Mouse (Mus musculus): ENCODE results near the gene Colq.
A peak's percentile ranks its signal among the peaks of the same experiment; 100 is the strongest.

Gene Colq

GRCm38 (mm10) chr14:31525040-31525810 is 65.9 kb downstream of the Colq start:
- no peak for DNase-seq

GRCm38 (mm10) chr14:31521318-31521717 is 69.8 kb downstream of the Colq start:
- DNase-seq: no peak

- DNase-seq: peak; percentile 68
Observed at GRCm38 (mm10) chr14:31519165-31519564, 72.0 kb downstream of the Colq start.

- no peak for DNase-seq
Observed at GRCm38 (mm10) chr14:31515895-31516294, 75.2 kb downstream of the Colq start.

GRCm38 (mm10) chr14:31510322-31510721 is 80.8 kb downstream of the Colq start:
- DNase-seq: no peak

- DNase-seq: no peak
Observed at GRCm38 (mm10) chr14:31509911-31510310, 81.2 kb downstream of the Colq start.

GRCm38 (mm10) chr14:31506456-31506855 is 84.7 kb downstream of the Colq start:
- no peak for DNase-seq

GRCm38 (mm10) chr14:31503406-31503805 is 87.7 kb downstream of the Colq start:
- DNase-seq: no peak

- no peak for DNase-seq
Observed at GRCm38 (mm10) chr14:31499526-31499925, 91.6 kb downstream of the Colq start.

GRCm38 (mm10) chr14:31496241-31496646 is 94.9 kb downstream of the Colq start:
- no peak for DNase-seq

GRCm38 (mm10) chr14:31495538-31495937 is 95.6 kb downstream of the Colq start:
- DNase-seq: no peak

GRCm38 (mm10) chr14:31494975-31495455 is 96.1 kb downstream of the Colq start, which contains the start of gene Mettl6:
Gene Mettl6 (minus strand): TSS chr14:31495040.
- peak; percentile 89 for DNase-seq

GRCm38 (mm10) chr14:31494349-31494974 is 96.7 kb downstream of the Colq start, which contains the start of gene Eaf1:
Gene Eaf1 (plus strand): TSS chr14:31494399.
- DNase-seq: no peak

- no peak for DNase-seq
Observed at GRCm38 (mm10) chr14:31493901-31494300, 97.2 kb downstream of the Colq start.

GRCm38 (mm10) chr14:31488055-31488454 is 103.1 kb downstream of the Colq start:
- DNase-seq: no peak

- DNase-seq: no peak
Observed at GRCm38 (mm10) chr14:31486465-31486864, 104.7 kb downstream of the Colq start.

GRCm38 (mm10) chr14:31482417-31482816 is 108.7 kb downstream of the Colq start:
- no peak for DNase-seq

- DNase-seq: no peak
Observed at GRCm38 (mm10) chr14:31473297-31473696, 117.8 kb downstream of the Colq start.

Data from kidney, adult 11 months (tissue).